Mouse (Mus musculus) lung, embryonic 16.5 days (tissue): ENCODE data around the gene Myom1. TPM values are rescaled to one million over a fixed set of nuclear protein-coding genes. Genes with fewer than 3 reads are reported as not detected.
"Not testable (repeated sequence)": the region's sequence is repeated elsewhere in the genome, so short reads cannot be mapped to it uniquely, and the experiment has no call there.

Source experiments
- ATAC-seq: fragments of 200-750 bp; cut with Nextera tagmentation; 2 replicates; pipeline ENCODE4 v1.8.0; 2017; ENCODE audit warnings: low read depth, mild to moderate bottlenecking, moderate library complexity
- H3K27ac ChIP-seq: fragments of 300-500 bp; sonication (generic); 2 replicates; pipeline ENCODE4 v1.5.1; 2014; ENCODE audit warnings: mild to moderate bottlenecking, control low read depth, low read length
- H3K27me3 ChIP-seq: fragments of 300-500 bp; sonication (generic); 2 replicates; pipeline ENCODE4 v1.6.1; 2014; ENCODE audit warnings: low read depth, low read length, mixed read lengths; ENCODE audit not compliant: control insufficient read depth, insufficient read depth
- H3K36me3 ChIP-seq: fragments of 300-500 bp; sonication (generic); 2 replicates; pipeline ENCODE4 v1.6.1; 2014; ENCODE audit warnings: low read length; ENCODE audit not compliant: control insufficient read depth, insufficient read depth
- H3K4me1 ChIP-seq: fragments of 300-500 bp; sonication (generic); replicated peaks from 2 replicates; pipeline ENCODE4 v1.6.1; 2014; ENCODE audit warnings: low read length, mixed read lengths; ENCODE audit not compliant: control insufficient read depth, insufficient read depth
- H3K4me2 ChIP-seq: fragments of 300-500 bp; sonication (generic); 2 replicates; pipeline ENCODE4 v1.6.1; 2014; ENCODE audit warnings: low read depth, low read length, control low read depth
- H3K4me3 ChIP-seq: fragments of 300-500 bp; sonication (generic); 2 replicates; pipeline ENCODE4 v1.5.1; 2014; ENCODE audit warnings: mild to moderate bottlenecking, low read length, control low read depth
- H3K9ac ChIP-seq: fragments of 300-500 bp; sonication (generic); 2 replicates; pipeline ENCODE4 v1.6.1; 2014; ENCODE audit warnings: low read length, control low read depth
- H3K9me3 ChIP-seq: fragments of 300-500 bp; sonication (generic); 2 replicates; pipeline ENCODE4 v1.6.1; 2016; ENCODE audit warnings: low read length; ENCODE audit not compliant: control insufficient read depth
- WGBS: fragments of 180-500 bp; shearing (Covaris S2); extraction: QIAGEN DNeasy Blood & Tissue Kit; methylation state at CpG from one replicate; pipeline ENCODE4 v1.1.7; 2014; 5-methylcytosine and 5-hydroxymethylcytosine counted together
- polyA plus RNA-seq: library from polyadenylated mRNA; unstranded; fragments of >200 nt; fragmentation: Nextera tagmentation; extraction: Ambion mirVana; gene quantifications from 2 replicates; pipeline ENCODE4 v1.2.1, GENCODE M21; 2015

The Myom1 gene
- polyA plus RNA-seq, 1 experiment from 2014 or later: 11.4 TPM

DNA sequence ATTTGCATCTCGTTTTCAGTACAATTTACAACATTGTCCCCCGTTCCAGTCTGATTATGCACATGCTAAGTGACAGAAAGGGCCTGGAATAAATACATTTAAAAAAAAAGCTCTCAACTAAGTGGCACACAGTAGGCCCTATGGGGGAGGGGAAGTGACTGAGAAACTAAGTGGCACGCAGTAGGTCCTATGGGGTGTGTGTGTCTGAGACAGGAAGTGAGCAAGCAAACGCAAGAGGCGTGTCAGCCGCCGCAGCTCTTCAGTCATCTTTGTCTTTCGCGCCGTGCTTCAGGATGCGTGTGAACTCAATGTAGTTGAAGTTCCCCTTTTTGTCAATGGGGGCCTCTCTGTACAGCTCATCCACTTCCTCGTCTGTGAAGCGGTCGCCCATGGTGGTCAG, 28.4 kb upstream of the Myom1 start:
- not testable (repeated sequence) for H3K9ac ChIP-seq, H3K4me2 ChIP-seq, H3K27me3 ChIP-seq, H3K27ac ChIP-seq, H3K4me3 ChIP-seq, H3K4me1 ChIP-seq, H3K9me3 ChIP-seq, ATAC-seq
- peaks cover 20% of the 10 kb centered on the region for H3K36me3 ChIP-seq
- 85% methylated on average over 14 of the region's 14 CpGs for WGBS

DNA sequence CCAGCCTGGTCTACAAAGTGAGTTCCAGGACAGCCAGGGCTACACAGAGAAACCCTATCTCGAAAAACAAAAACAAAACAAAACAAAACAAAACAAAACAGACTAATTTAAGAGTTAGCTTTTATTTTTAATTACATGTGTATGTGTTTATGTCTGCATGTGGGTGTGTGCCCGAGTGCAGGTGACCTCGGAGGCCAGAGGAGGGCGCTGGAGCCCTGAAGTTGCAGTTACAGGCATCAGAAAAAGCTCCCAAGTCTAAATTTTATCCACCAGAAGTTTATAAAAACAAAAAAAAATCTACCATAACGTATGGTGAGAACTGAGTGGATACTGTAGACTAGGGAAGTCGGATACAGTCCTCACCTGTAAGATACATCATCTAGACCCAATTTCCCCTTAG, 24.6 kb upstream of the Myom1 start:
- peaks cover 31% of the 10 kb centered on the region for H3K36me3 ChIP-seq

DNA sequence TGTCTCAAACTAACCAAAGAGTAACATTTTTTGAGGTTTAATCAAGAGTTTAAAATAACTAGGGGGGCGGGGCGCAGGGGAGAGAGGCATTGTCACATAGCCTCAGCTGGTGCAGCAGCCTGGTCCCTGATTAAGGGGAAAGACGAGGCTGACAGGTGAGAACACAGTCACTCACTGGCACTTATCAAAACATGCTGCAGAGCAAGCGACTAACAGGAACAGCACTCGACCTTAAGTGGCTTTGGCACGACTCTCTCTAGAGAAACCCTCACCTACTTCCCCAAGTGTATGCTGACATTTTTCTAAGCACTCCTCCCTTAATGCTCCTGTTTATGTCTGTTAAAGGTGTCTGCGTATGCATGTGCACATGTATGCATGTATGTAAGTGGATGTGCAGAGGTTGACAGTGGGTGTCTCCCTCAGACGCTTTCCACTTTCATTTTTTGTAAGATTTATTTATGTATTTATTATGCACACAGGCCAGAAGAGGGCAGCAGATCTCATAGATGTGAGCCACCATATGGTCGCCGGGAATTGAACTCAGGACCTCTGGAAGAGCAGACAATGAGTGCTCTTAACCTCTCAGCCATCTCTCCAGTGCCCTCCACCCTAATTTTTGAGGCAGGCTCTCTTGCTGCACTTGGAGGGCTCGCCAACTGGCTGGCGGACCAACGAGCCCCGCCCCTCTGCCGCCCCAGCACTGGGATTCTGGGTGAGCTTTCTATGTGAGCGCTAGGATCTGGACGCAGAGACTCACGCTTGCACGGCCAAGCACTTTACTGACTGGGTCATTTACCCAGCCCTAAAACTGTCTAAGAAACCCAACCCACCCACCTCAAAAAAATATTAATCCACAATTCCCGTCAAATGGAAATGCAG, 22.8 kb upstream of the Myom1 start:
- WGBS: 73% methylated on average over 20 of the region's 20 CpGs
- no peaks in the 10 kb centered on the region; the same call in 1 of the 2 replicates for H3K4me1 ChIP-seq
- no peak overlapping the region for H3K4me3 ChIP-seq
- H3K9ac ChIP-seq: no peak overlapping the region
- peak; percentile 76 for ATAC-seq
- H3K36me3 ChIP-seq: peaks cover 25% of the 10 kb centered on the region
- H3K9me3 ChIP-seq: no peaks in the 10 kb centered on the region
- H3K4me2 ChIP-seq: no peak overlapping the region
- H3K27me3 ChIP-seq: no peaks in the 10 kb centered on the region
- no peak overlapping the region for H3K27ac ChIP-seq

More for the DNA sequence above, 24.6 kb upstream of the Myom1 start:
- no peak for ATAC-seq
- Histone ChIP-seq H3K4me3 (no peak overlapping the region), H3K9me3 (no peaks in the 10 kb centered on the region), H3K27ac (no peak overlapping the region), H3K4me1 (no peaks in the 10 kb centered on the region; the same call in 1 of the 2 replicates), H3K9ac (no peak overlapping the region), H3K4me2 (no peak overlapping the region), H3K27me3 (no peaks in the 10 kb centered on the region)
- 87% methylated on average over 6 of the region's 6 CpGs for WGBS

DNA sequence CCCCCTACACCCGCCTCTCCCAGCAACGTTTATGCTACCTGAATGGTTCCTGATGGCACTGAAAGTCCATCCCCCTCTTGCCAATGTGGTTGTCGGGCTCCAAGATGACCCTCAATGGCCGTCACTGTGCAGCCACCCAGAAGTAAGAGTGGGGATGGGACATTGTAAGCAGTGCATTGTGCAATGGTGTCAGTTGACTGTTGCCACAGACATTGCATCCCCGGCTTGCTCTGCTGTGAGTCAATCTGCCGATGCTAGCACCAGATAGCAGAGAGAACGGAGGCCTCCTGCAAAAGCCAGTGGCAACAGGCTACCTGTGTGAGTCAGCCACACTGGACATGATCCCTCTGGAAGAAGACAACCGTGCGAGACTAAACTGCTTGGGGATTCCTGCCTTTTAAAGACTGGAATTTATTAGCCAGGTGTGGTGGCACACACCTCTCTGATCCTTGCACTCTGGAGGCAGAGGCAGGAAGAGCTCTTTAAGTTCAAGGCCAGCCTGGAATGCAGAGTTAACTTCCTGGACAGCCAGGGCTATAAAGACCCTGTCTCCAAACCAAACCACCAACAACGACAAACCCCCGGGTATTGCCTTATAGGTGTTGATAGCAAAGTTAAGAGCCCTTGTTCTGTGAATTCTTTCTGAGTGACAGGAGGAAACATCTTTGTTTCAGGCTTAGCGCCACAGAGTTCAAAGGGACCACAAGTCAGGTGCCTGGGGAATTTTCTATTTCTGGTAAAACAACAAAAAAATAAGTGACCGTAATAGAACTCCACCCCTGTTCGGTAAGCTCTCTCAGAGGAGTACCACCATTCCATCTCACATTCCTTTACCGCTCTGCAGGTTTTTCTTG, 16.7 kb upstream of the Myom1 start:
- no peak overlapping the region for H3K9ac ChIP-seq
- no peak for ATAC-seq
- peaks cover 22% of the 10 kb centered on the region for H3K4me1 ChIP-seq
- 76% methylated on average over 15 of the region's 15 CpGs for WGBS
- no peaks in the 10 kb centered on the region for H3K27me3 ChIP-seq
- peaks cover 14% of the 10 kb centered on the region for H3K36me3 ChIP-seq
- no peak overlapping the region for H3K4me2 ChIP-seq
- no peaks in the 10 kb centered on the region for H3K9me3 ChIP-seq
- 0 out of 2 replicates have a peak overlapping the region, but pooled peaks have one; percentile 12 for H3K27ac ChIP-seq
- no peak overlapping the region for H3K4me3 ChIP-seq

DNA sequence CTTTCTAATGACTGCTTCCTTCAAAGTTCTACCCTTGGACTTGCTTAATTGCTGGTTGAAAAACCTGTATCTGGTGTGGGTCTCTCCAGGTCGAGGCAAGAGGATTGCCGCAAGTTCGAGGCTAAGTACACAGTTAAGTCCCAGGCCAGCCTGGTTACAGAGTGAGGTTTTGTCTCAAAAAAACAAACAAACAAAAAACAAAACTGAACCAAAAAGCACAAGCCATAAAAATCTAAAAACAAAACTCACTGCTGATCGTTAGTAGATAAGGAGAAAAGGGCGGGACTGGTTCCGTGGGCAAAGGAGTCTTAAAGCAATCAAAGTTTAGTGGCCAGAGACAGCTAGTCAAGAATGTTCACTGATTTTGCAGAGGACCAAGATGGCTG, 16.1 kb upstream of the Myom1 start:
- H3K9ac ChIP-seq: no peak overlapping the region
- WGBS: 74% methylated on average over 6 of the region's 6 CpGs
- no peak overlapping the region for H3K4me3 ChIP-seq
- H3K27ac ChIP-seq: no peak overlapping the region
- H3K27me3 ChIP-seq: no peaks in the 10 kb centered on the region
- peaks cover 25% of the 10 kb centered on the region for H3K4me1 ChIP-seq
- no peak for ATAC-seq
- H3K9me3 ChIP-seq: no peaks in the 10 kb centered on the region
- H3K36me3 ChIP-seq: peaks cover 11% of the 10 kb centered on the region
- no peak overlapping the region for H3K4me2 ChIP-seq

DNA sequence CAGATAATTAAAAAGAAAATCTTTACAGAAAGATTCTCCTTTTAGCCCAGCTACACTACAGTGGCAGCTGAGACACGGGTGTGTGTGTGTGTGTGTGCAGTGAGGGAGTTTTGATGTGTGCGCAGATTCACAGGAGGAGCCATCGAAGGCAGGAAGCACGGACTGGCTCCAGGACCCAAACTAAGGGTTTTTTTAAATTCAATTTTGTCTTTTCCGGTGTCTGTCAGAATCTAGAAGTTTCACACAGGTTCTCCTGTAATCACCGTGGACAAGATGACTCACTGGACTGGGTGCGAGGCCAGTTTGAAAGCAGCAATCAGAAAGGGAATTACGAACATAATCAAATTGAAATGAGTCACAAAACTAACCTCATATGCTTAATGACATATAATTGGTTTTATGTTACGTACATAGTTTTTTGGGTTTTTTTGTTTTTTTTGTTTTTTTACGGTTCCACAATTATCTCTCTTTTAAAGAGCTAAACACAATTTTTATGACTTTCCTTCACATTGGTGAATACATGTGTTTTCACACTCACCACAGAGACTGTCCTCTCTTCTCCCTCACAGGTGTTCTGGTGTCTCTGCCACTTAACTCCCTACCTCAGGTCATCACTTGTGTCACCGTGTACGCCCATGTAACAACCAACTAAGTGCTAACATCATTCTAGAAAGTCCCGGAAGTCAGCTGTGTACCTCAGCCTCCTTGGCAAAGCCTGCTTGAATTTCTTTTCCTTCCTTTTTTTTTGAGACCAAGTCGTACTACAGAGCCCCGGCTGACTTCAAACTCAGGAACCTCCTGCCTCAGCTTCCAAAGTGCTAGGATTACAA, 15.4 kb upstream of the Myom1 start:
- Histone ChIP-seq H3K4me3 (no peak overlapping the region), H3K4me2 (no peak overlapping the region), H3K36me3 (peaks cover 6% of the 10 kb centered on the region), H3K9me3 (no peaks in the 10 kb centered on the region), H3K27me3 (no peaks in the 10 kb centered on the region), H3K27ac (0 out of 2 replicates have a peak overlapping the region, but pooled peaks have one; percentile 2), H3K4me1 (peaks cover 32% of the 10 kb centered on the region), H3K9ac (no peak overlapping the region)
- ATAC-seq: no peak
- 83% methylated on average over 15 of the region's 15 CpGs for WGBS

DNA sequence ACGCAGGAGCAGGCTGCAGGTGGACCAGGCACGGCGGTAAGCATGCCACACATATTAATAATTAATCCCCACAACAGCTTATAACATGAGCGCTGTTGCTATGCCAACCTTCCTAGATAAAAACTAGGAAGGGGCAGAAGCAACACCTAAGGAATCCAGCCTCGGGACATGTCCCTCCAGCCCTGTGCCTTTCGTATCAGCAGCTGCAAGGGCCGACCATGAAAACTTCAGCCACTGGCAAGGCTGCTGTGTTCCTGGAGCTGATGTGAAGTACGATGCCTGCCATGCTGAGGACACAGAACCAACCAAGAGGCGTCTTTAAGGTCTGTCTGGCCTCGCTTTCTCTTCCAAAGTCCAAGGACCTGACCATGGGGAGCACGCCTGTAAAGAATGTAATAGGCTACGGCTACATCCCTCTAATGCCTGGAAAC, 14.1 kb upstream of the Myom1 start:
- 67% methylated on average over 12 of the region's 12 CpGs for WGBS
- Histone ChIP-seq H3K4me3 (peak overlapping the region; percentile 21; the same call in 1 of the 2 replicates), H3K36me3 (peaks cover 7% of the 10 kb centered on the region; the same call in 1 of the 2 replicates), H3K9me3 (no peaks in the 10 kb centered on the region), H3K4me2 (peak overlapping the region; percentile 55), H3K4me1 (peaks cover 42% of the 10 kb centered on the region), H3K27ac (peak overlapping the region; percentile 52; the same call in 1 of the 2 replicates), H3K9ac (0 out of 2 replicates have a peak overlapping the region, but pooled peaks have one; percentile 4), H3K27me3 (no peaks in the 10 kb centered on the region)
- no peak for ATAC-seq

DNA sequence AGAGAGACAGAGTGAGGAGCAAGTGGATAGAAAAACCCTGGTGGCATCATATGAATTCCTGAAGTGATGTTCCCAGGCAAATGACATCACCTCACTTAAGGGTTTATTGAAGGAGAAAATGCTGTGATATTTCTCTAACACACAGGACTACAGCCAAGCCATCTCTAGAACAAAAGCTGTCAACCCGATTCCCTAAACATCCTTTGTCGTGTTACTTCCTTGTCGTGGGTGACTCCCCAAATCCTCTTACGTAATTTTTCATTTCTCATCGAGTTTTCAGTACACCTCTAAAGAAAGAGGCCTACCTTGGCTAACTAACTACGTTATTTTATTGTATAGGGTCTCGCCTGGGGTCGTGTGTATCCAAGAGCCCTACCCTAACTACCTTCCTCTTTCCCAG, 13.0 kb upstream of the Myom1 start:
- Histone ChIP-seq H3K4me2 (peak overlapping the region; percentile 55), H3K27ac (peak overlapping the region; percentile 99), H3K36me3 (peaks cover 9% of the 10 kb centered on the region; the same call in 1 of the 2 replicates), H3K4me1 (peaks cover 51% of the 10 kb centered on the region), H3K27me3 (no peaks in the 10 kb centered on the region), H3K9ac (peak overlapping the region; percentile 89), H3K9me3 (no peaks in the 10 kb centered on the region), H3K4me3 (peak overlapping the region; percentile 80)
- 23% methylated on average over 8 of the region's 8 CpGs for WGBS
- ATAC-seq: no peak
